Mouse (Mus musculus) bone marrow, adult 2 months (tissue): ENCODE results near the gene Nos2. TPM values are rescaled to one million over a fixed set of nuclear protein-coding genes. Genes with fewer than 3 reads are reported as not detected.

Experiments used
- H3K27ac ChIP-seq: fragments of 200-500 bp; 2 replicates; pipeline ENCODE4 v1.5.1; 2012; ENCODE audit warnings: low read depth, mild to moderate bottlenecking, control low read depth, inconsistent platforms, low read length; ENCODE audit not compliant: control insufficient read depth, poor library complexity, insufficient read depth
- H3K4me1 ChIP-seq: fragments of 200-500 bp; 2 replicates; pipeline ENCODE4 v1.6.1; 2011; ENCODE audit warnings: low read length; ENCODE audit not compliant: control insufficient read depth, insufficient read depth
- H3K4me3 ChIP-seq: fragments of 200-500 bp; replicated peaks from 2 replicates; pipeline ENCODE3; 2011; ENCODE audit warnings: mild to moderate bottlenecking, low read depth, low read length, control low read depth; ENCODE audit not compliant: control insufficient read depth
- CTCF ChIP-seq: fragments of 200-500 bp; IDR thresholded peaks from 2 replicates; pipeline ENCODE4 v1.5.1; 2011; ENCODE audit warnings: low read length, control low read depth; ENCODE audit not compliant: control insufficient read depth, insufficient read depth
- POLR2A ChIP-seq: fragments of 200-500 bp; IDR thresholded peaks from 2 replicates; pipeline ENCODE4 v1.6.1; 2011; ENCODE audit warnings: low read depth, mild to moderate bottlenecking, control low read depth, low read length, borderline replicate concordance; ENCODE audit not compliant: control insufficient read depth
- WGBS: fragments of 180-500 bp; shearing (Covaris S2); methylation state at CpG from one replicate; pipeline ENCODE4 v1.1.7; 2018; 5-methylcytosine and 5-hydroxymethylcytosine counted together
- polyA plus RNA-seq: library from polyadenylated mRNA; stranded (reverse); fragments of >200 nt; gene quantifications from 2 replicates; pipeline ENCODE4 v1.2.4, GENCODE M21; 2011; ENCODE audit warnings: low replicate concordance; ENCODE audit not compliant: missing spikeins, insufficient read depth, insufficient read length

Gene Nos2
- polyA plus RNA-seq, 1 experiment = not detected

GRCm38 (mm10) chr11:78971096-78971495 lies 50.5 kb downstream of the Nos2 start:
- no peak overlapping the region for H3K27ac ChIP-seq
- peaks cover 3% of the 10 kb centered on the region; the same call in 1 of the 2 replicates for H3K4me1 ChIP-seq
- TF ChIP-seq CTCF = no peak
- no peak for TF ChIP-seq POLR2A
- 86% methylated on average over 8 of the region's 8 CpGs for WGBS
- H3K4me3 ChIP-seq = no peak overlapping the region

GRCm38 (mm10) chr11:78971746-78972145 lies 51.2 kb downstream of the Nos2 start:
- H3K4me1 ChIP-seq = peaks cover 3% of the 10 kb centered on the region; the same call in 1 of the 2 replicates
- WGBS = 88% methylated on average over 3 of the region's 3 CpGs
- TF ChIP-seq CTCF (no peak), POLR2A (no peak)
- no peak overlapping the region for H3K4me3 ChIP-seq
- H3K27ac ChIP-seq = no peak overlapping the region

- no peak overlapping the region for H3K27ac ChIP-seq
- WGBS = 73% methylated on average over 6 of the region's 6 CpGs
- peaks cover 3% of the 10 kb centered on the region; the same call in 1 of the 2 replicates for H3K4me1 ChIP-seq
- TF ChIP-seq POLR2A (no peak), CTCF (no peak)
- H3K4me3 ChIP-seq = no peak overlapping the region
These were observed 51.7 kb downstream of the Nos2 start for GRCm38 (mm10) chr11:78972328-78972727.

- Histone ChIP-seq H3K4me3 (no peak overlapping the region), H3K4me1 (peaks cover 3% of the 10 kb centered on the region; the same call in 1 of the 2 replicates), H3K27ac (no peak overlapping the region)
- WGBS = 39% methylated on average over 8 of the region's 8 CpGs
- no peak for TF ChIP-seq POLR2A
- TF ChIP-seq CTCF = no peak
These were observed 52.3 kb downstream of the Nos2 start for GRCm38 (mm10) chr11:78972811-78973351.

- no peak overlapping the region; the same call in 1 of the 2 replicates for H3K27ac ChIP-seq
- TF ChIP-seq POLR2A (no peak), CTCF (no peak)
- peaks cover 3% of the 10 kb centered on the region; the same call in 1 of the 2 replicates for H3K4me1 ChIP-seq
- 65% methylated on average over 17 of the region's 17 CpGs for WGBS
- no peak overlapping the region for H3K4me3 ChIP-seq
These were observed 53.0 kb downstream of the Nos2 start for GRCm38 (mm10) chr11:78973381-78974150.

GRCm38 (mm10) chr11:78976731-78977510 lies 56.3 kb downstream of the Nos2 start:
- Histone ChIP-seq H3K4me1 (peaks cover 3% of the 10 kb centered on the region; the same call in 1 of the 2 replicates), H3K27ac (no peak overlapping the region), H3K4me3 (no peak overlapping the region)
- WGBS = 81% methylated on average over 8 of the region's 8 CpGs
- no peak for TF ChIP-seq CTCF
- no peak for TF ChIP-seq POLR2A

GRCm38 (mm10) chr11:78978176-78979019 lies 57.8 kb downstream of the Nos2 start:
- WGBS = 85% methylated on average over 12 of the region's 12 CpGs

GRCm38 (mm10) chr11:78980083-78980634 lies 59.6 kb downstream of the Nos2 start:
- WGBS = 35% methylated on average over 4 of the region's 4 CpGs
- Histone ChIP-seq H3K4me1 (peaks cover 5% of the 10 kb centered on the region; the same call in 1 of the 2 replicates), H3K4me3 (no peak overlapping the region), H3K27ac (peak overlapping the region; percentile 35; the same call in 1 of the 2 replicates)
- TF ChIP-seq POLR2A (no peak), CTCF (no peak)

More at GRCm38 (mm10) chr11:78978176-78979019, 57.8 kb downstream of the Nos2 start:
- peaks cover 6% of the 10 kb centered on the region; the same call in 1 of the 2 replicates for H3K4me1 ChIP-seq
- no peak overlapping the region for H3K27ac ChIP-seq
- no peak overlapping the region for H3K4me3 ChIP-seq
- TF ChIP-seq POLR2A = no peak
